Mouse (Mus musculus) layer of hippocampus, postnatal 25 days (tissue): ENCODE measurements around the gene Gm28053. TPM values are rescaled to one million over a fixed set of nuclear protein-coding genes. Genes with fewer than 3 reads are reported as not detected.

Experiments
- DNase-seq, 2 experiments: peaks; one replicate each; pipeline ENCODE4 v3.0.0; 2022; ENCODE audit warnings: mixed read lengths in 2 of 2, low spot score in 1 of 2; ENCODE audit errors: extremely low spot score in 1 of 2
- total RNA-seq, 2 experiments: library from RNA; stranded (reverse); gene quantifications; 2 replicates each; pipeline ENCODE4 v1.2.3; 2021

Gene Gm28053
- total RNA-seq, 2 experiments from 2014 or later = 1.1 TPM; not detected in 1

- no peak for DNase-seq
Measured at GRCm38 (mm10) chr6:48738961-48739779, 20.8 kb downstream of the Gm28053 start, which contains the start of gene Gimap1. Gene Gimap1, plus strand, starts transcription at chr6:48739054.

DNA sequence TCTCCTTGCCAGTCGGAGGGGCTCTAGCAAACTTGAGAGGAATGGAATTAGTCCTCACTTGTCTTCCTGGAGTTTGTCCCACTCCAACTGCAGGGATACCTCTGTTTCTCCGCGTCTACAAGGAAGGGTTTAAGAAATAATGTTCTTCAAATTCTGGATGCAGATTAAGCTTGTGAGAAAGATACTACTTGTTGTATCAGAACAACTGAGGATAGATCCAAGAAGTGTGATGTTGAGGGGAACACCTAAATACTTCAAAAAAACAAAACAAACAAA lies 21.3 kb downstream of the Gm28053 start:
- no peak for DNase-seq

DNA sequence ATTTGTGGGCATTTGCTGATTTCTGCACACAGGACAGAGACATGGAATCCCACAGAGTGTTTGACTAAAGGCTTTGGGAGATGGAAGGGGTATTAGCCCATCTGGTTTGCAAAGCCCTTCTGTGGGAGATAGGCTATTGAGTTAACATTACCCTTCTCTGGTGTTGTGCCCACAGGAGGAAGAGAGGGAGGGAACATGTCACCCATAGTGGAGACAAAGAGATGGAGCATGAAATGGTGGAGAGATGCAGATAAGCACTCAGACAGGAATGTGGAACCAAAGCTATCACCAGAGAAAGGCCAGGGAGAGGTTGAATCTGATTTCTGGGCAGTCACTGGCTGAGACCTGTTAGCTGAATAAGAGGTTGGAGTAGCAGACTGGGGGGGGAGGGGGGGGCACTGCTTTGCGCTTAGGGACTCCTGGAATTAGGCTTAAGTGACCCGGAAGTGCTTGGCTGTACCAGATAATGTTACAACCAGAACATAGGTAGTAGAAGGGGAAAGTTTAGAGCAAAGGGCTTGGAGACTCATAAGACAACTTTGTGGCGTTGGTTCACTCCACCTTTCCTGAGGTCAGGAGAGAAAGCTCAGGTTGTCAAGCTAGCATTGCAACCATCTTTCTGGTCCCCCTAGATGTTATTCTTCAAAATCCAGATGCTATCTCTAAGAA lies 22.2 kb downstream of the Gm28053 start:
- no peak for DNase-seq

- no peak for DNase-seq
Measured at GRCm38 (mm10) chr6:48741273-48741672, 22.9 kb downstream of the Gm28053 start.

- DNase-seq = no peak
Measured at GRCm38 (mm10) chr6:48741711-48742206, 23.4 kb downstream of the Gm28053 start.

- DNase-seq = peak; percentile 9 to 24
Measured at GRCm38 (mm10) chr6:48742422-48743351, 24.3 kb downstream of the Gm28053 start.

GRCm38 (mm10) chr6:48745490-48745889 lies 27.1 kb downstream of the Gm28053 start:
- DNase-seq = no peak

DNA sequence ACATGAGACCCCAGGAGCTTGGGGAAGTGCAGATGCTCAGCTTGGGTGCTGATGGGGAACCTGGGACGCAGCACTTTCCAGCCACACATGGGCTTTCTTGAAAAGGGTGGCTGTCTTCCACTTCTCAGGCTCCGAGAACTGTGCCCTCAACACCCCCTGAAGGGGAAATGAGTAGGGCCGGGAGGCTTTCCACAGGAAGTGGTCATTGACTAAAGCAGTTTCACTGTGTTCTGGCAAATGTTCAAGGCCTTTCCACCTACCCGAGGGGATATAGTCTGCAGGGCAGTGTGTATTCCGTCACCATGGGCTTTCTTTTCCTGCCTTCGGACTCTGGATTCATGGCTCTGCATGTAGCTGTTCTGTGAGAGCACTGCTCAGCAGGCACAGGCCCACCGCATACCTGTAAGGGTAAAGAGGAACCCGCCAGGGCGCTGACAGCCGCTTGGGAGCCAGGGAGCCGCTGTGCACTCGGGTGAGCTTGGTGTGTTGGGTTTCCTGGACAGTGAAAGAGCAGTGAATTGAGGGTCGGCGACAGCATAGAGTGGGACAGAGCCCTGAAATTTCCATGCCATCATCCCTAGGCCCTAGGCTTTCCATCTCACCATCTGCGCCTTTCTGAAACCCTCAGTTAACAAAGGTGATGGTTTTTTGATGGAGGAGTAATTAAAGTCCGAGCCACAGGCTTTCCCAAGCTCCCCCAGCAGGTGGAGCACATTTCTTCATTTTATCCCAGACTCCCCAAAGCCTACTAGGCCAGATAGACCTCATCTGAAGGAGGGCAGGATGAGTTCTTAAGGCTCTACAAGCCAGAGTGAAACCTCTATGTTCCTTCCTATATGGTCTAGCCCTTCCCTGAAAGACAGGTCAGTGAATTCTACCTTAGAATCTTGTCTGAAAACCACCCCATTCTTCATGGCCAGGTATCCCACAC lies 27.8 kb downstream of the Gm28053 start, which contains the start of gene Gimap5:
Gimap5 (plus strand) TSS at position 239 of the 931 bp plus-strand sequence.
- peak in 1 of 2 experiments; percentile 47 for DNase-seq

DNA sequence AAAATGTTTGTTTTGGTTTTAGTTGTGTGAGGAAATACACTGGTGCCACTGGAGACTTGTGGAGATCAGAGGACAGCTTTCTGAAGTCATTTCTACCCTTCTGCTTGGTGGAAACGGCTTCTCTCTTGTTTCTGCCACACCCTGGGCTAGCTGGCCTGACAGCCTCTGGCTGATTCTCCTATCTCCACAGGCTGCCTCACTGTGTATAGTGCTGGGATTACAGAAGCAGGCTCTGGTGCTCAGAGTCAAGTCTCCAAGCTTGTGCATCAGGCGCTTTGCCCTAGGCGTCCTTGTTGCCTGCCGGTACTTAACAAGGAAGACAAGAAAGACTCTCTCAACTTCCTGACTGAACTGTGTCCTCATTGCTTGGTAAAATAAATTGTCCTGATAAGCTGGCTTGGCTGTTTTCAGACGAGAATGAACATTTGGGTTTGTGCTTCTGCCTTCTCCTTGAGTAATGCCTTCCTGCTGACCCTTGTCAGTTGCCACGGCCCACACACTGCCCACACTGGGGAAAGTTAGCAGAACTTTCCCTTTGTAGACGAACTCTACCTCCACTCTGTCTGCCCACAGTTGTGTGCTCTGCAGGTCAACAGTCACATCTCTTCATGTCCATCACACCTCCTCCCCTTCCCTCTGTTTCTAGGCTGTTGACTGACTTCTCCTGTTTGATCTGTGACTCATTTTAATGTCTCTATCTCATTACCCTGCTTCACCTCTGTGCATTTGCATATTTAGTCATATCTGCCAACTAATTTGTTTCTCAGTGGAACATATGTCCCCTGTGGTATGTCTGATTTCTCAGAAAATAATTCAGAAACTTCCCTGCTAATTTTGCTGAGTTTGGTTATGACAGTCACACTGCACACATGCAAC lies 28.9 kb downstream of the Gm28053 start:
- no peak for DNase-seq

- no peak for DNase-seq
Measured at GRCm38 (mm10) chr6:48763567-48764270, 45.3 kb downstream of the Gm28053 start.

DNA sequence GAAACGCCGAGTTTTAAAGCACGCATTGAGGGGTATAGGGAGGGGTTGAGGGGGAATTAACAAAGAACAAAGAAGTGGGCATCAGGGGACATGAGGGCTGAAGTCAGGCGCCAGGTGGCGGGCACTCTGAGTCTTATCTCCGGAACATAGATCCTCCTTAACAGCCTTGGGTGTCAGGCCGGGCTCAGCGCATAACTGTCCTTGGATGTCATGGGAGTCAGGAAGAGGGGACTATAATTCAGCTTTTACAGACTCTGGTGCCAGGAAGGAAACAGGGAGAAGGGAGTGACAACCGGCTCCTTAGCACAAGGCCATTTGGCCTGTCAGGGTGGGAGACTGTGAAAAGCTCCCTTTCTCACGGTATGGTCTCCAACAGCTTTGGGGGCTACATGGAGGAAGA lies 46.1 kb downstream of the Gm28053 start:
- DNase-seq = no peak

- DNase-seq = no peak
Measured at GRCm38 (mm10) chr6:48768178-48768869, 49.9 kb downstream of the Gm28053 start.

GRCm38 (mm10) chr6:48768933-48769332 lies 50.5 kb downstream of the Gm28053 start:
- no peak for DNase-seq

- no peak for DNase-seq
Measured at GRCm38 (mm10) chr6:48770696-48771095, 52.3 kb downstream of the Gm28053 start, which contains the start of gene Gimap3. Gene Gimap3, minus strand, starts transcription at chr6:48770851.

DNA sequence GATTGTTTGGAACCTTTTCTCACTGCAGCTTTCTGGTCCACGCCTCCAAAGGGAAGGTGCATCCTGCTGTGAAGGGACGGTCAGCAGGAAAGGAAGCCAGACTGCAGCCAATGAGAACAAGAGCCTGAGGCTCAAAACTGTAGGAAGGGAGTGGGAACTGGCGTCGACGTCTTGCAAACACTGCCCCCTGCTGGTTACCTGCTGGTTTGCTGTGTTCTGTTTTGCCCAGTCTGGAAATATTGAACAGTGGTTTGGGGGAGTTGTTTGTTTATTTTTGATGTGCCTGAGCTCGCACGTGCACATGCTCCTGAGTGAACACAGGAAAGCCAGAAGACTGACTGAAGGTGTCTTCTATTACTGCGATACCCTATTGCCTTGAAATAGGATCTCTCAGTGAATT lies 53.6 kb downstream of the Gm28053 start:
- peak; percentile 76 to 94 for DNase-seq

- no peak for DNase-seq
Measured at GRCm38 (mm10) chr6:48784406-48784805, 66.0 kb downstream of the Gm28053 start.

DNA sequence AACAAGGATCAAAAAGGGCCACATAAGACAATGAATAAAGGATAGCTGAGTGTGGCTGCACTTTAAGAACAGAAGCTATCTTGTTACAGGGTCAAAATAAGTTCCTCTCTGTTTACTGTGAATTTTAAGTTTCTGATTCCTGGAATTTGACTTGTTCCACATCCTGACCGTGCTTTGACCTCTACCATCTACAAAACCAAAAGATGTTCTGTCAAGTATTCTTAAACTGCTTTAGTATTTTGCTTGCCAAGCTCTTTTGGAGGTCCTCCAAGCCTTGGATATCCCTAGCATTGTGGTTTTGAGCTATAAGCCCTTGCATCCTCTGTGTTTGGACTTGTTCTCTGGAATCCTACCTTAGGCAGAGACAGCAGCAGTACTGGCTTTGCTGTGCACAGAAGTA lies 66.8 kb downstream of the Gm28053 start:
- DNase-seq = no peak
